Mouse (Mus musculus) heart, postnatal 36 days (tissue): Measurements from ENCODE around the gene Nes. TPM values are rescaled to one million over a fixed set of nuclear protein-coding genes. Genes with fewer than 3 reads are reported as not detected.

Source experiments
- DNase-seq, 2 experiments: peaks; one replicate each; pipeline ENCODE4 v3.0.0; 2021 to 2022
- intact Hi-C: fragments of 180-260 bp; cut with DNase I; formaldehyde crosslinking; loops from one replicate; pipeline ENCODE4 v1.15.1; 2025
- total RNA-seq, 2 experiments: library from RNA; stranded (reverse); gene quantifications; 2 replicates each; pipeline ENCODE4 v1.2.3; 2021

Gene Nes
- total RNA-seq, 2 experiments from 2014 or later, result 18.7 to 22.7 TPM

DNA sequence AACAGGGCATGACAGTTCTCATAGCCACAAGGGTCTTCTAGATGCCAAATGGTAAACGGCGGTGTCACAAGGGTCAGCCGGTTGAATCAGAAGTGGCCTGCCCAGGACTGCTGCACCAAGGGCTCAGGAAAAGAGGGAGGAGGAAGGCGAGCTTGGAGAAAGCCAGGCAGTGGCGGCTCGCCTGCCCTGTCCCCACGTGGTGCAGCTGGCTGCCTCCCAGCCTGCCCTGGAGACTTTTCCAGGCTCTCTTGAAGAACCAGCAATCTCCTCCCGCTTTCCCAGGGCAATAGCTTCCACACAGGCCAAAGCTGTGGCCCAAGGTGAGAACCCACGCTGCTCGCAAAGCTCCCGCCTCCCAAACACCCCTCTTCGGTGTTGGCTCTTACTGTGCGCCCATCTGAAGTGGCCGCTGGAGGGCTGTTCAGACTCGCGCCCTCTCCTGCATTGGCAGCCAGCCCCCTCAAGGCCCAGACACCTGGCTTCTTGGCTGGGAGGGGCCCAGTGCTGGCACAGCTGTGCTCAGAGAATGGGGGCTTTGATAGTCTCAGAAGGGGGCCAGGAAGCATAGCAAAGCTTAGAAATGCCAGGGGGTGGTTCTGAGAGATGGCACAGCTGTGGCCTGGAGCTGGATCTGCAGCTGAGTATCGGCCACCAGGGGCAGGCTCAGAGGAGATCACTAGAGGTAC, 31.6 kb downstream of the Nes start:
- no peak for DNase-seq
- intact Hi-C loops, result no loop called here

DNA sequence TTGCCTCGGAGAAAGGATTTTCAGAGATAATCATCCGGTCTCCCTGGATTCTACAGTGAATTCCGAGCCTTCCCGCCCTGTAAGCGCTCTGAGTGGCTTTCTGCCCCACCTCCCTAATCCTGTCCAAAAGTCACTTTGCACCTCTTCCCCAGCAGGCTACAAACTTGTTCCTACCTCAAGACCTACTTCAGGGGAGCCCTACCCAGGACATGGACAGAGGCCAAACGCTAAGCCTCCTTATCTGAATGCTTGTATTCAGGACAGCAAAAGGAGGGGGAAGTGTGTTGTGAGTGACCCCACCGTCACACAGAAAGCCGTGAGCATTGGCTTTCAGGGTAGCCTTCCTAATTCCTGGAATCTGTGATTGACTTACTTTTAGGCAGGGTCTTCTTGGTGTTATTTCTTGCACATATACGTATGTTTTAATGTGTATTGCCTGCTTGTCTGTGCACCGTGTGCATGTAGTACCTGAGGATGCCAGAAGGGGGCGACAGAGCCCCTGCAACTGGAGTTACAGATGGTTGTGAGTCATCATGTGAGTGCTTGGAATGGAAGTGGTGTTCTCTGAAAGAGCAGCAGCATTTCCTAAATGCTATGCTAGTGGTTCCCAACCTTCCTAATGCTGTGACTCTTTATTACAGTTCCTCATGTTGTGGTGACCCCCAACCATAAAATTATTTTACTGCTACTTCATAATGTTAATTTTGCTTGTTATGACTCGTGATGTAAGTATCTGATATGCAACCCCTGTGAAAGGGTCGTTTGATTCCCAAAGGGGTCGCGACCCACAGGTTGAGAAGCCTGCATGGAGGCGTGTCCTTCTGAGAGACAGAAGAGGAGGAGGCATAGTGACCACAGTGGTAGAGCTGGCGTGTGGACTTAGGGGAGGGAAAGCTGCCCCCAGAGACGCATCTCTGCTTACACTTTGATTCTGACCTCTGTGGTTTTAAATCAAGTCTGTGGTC, 35.2 kb downstream of the Nes start:
- no peak for DNase-seq
- intact Hi-C loops, result loop anchor here (5.0 kb wide), 1 partner anchor 236 kb away; no protein-coding TSS in a partner anchor

DNA sequence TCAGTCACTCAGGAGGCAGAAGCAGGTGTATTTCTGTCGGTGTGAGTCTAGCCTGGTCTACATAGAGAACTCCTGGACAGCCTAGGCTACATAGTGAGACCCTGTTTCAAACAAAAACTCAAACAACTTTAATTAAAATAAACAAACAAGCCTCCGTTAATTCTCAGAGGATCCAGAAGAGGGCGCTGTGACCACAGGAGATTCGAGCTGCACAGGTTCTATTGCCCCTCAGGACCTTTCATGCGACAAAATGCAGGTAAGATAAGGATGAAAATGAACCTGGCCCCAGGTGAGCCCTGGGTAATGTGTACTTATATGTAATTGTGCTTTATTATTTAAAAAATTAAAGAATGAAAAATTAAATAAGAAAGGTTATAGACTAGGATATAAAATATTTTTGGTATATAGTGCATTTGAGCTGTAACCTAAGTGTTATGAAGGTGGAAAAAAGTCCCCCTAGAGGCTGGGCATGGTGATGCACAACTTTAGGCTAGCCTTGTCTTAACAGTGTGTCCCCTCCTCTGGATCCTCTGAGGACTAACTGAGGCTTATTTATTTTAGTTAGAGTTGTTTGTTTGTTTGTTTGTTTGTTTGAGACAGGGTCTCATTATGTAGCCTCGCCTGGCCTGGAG, 39.9 kb downstream of the Nes start:
- intact Hi-C loops, result loop anchor here (1.0 kb wide), 1 partner anchor 62 kb away; no protein-coding TSS in a partner anchor
- no peak for DNase-seq

DNA sequence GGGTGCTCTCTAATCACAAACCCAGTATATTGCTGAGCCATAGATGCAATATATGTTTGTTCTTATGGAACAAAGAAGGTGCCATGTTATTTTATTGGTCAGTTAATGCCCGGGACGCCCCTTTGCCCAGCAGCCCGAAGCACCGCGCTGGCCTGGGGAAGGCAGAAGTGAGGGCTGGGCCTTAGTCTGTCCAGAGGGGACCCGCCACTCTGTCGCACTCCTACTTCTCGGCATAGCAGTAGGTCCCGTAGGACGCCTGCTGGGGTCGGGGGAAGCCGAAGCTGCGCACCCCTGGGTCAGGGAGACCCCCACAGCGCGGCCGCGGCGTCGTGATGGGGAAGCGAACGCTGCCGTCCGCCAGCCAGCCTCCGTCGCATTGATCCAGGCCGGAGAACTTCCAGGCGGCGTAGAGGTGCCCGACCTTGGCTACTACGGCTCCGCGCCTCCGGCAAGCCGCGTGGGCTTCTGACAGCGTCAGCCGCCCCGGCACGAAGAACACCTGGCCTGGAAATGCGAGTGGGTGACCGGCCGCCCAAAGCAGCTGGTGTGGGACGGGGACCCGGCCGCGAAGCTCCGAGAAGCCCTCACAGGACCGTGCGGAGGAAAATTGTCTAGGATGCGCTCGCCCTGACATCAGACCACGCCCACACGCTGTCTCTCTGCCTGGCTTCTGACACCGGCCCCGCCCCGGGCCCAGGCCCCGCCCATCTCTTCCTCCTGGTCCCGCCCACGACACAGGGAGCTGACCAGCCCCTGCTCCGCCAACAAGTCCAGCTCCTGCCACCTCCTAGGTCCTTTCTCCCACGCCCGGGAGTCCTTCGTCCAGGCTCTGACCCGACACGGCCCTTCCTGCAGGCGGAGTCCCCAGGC, 51.7 kb downstream of the Nes start:
- intact Hi-C loops, result loop anchor here (2.0 kb wide), 2 partner anchors 16 to 36 kb away; partner anchors contain the start of gene Naxe
- DNase-seq, result peak; percentile 85 to 86

DNA sequence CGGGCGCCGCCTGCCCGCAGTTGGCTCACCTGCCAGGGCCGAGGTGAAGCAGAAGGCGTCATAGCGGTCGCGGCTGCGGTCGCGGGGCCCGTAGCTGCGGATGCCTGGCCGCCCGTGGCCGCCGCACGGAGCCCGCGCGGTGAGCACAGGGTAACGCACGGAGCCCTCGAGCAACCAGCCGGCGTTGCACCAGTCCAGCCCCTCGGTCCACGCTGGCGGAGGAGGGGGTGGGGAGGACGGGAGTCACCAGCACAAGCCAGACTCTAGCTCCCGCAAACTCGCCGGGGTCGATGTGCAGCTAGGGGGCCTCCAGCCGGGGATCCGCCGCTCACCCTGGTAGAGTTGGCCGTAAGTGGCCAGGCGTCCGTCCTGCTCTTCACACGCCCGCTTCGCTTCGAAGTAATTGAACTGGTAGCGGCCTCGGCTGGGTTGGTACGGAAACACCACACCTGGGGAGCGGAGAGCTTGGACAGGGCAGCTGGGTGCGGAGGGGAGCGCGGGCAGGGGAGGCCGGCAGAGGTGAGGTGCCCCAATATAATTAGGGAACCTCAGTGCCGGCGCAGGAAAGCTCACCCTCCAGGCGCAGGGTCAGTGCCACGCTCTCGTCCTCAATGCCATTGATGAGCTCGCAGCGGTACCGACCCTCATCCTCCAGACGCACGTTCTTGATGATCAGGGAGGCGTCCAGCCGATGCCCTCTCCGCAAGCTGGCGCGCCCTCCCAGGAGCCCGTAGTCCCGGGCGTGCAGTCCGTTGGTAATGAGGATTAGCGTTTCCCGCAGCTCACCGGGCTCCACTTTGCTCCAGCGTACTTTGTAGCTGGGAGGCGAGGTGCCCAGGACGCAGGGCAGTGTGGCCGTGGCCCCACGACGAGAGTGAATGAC, 52.6 kb downstream of the Nes start:
- no peak for DNase-seq
- intact Hi-C loops, result loop anchor here (2.0 kb wide), 2 partner anchors 15 to 35 kb away; partner anchors contain the start of gene Naxe

DNA sequence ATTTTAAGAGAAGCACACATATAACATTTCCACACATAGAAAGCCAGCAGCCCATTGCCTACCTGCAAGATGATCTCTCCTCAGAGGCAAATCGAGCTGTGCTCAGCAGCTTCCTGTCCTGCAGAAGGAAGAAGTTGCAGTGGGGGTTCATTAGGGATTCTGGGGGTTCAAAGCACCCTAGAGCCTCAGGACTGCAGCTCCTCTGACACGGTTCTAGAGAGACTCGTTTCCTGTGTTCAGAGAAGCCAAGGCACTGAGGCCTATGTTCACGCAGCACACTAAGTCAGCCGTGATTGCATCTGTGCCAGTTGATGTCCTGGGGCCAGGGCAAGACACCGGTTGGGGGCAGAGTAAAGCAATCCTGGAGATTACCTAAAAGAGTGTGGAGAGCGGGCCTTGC, 55.9 kb downstream of the Nes start:
- intact Hi-C loops, result loop anchor here (5.0 kb wide), 1 partner anchor 45 kb away; no protein-coding TSS in a partner anchor
- no peak for DNase-seq

DNA sequence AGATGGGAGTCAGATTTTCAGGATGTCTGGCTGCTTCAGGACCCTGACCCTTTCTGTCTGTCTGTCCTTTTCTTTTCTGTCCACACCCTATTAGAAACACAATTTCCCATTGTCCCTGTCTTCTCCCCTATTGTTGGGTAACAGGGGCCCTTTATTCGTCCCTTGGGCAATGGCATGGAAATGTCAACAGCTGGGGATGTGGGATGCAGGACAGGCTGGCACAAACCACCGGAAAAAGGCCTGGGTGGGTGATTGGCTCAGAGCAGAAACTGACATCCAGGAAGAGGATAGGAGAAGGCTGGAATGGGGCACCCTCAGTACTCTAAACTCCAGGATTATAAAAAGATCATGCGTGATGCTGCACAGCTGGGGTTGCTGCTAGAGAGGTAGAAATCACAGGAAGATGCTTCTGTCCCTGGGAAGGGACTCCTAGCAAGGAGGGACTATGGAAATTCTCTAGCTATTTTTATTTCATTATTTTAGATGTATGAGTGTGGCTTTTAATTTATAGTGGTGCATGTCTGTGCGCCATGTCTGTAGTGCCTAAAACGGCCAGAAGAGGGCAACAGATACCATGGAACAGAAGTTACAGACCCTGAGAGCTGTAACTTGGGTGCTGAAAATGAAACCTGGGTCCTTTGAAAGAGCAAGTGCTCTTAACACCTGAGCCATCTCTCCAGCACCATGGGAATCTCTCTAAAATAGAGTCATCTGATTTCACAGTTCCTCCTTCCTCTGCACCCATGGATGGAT, 56.7 kb downstream of the Nes start, which contains the start of gene Hapln2:
TSS of gene Hapln2 (minus strand) at position 150 of the 753 bp plus-strand sequence.
- peak in 1 of 2 experiments; percentile 20 for DNase-seq
- intact Hi-C loops, result loop anchor here (5.0 kb wide), 1 partner anchor 45 kb away; no protein-coding TSS in a partner anchor

Other genes with a start within 250 kb of the Nes start
- under 1 TPM; 0.14 to 0.28 TPM for gene Lrrc71, start 222.5 kb upstream of the Nes start, total RNA-seq
- gene Ntrk1, start 175.9 kb upstream of the Nes start, total RNA-seq, result under 1 TPM; 0.16 to 0.19 TPM
- under 1 TPM in 1 of 2 experiments, not detected in 1; 0.08 TPM for gene Insrr, start 174.1 kb upstream of the Nes start, total RNA-seq
- 10 to 100 TPM; 19.5 to 22.5 TPM for gene Pear1, start 146.8 kb upstream of the Nes start, total RNA-seq
- gene Sh2d2a, start 124.3 kb upstream of the Nes start, total RNA-seq, result under 1 TPM in 1 of 2 experiments, not detected in 1; 0.08 TPM
- gene Prcc, start 85.5 kb upstream of the Nes start, total RNA-seq, result 10 to 100 TPM; 47.5 to 51.6 TPM
- 100 to 1,000 TPM; 106 to 115 TPM for gene Hdgf, start 64.8 kb upstream of the Nes start, total RNA-seq
- 10 to 100 TPM; 69.5 to 75.1 TPM for gene Mrpl24, start 51.6 kb upstream of the Nes start, total RNA-seq
- gene Isg20l2, start 40.8 kb upstream of the Nes start, total RNA-seq, result 10 to 100 TPM; 10.2 to 12.3 TPM
- gene Rrnad1, start 40.4 kb upstream of the Nes start, total RNA-seq, result 1 to 10 TPM; 4.8 to 5.2 TPM
- not detected for gene Crabp2, start 22.4 kb upstream of the Nes start, total RNA-seq
- gene Bcan, start 29.2 kb downstream of the Nes start, total RNA-seq, result under 1 TPM in 1 of 2 experiments, not detected in 1; 0.19 TPM
- gene Hapln2, start 56.5 kb downstream of the Nes start, total RNA-seq, result not detected
- gene Gpatch4, start 72.0 kb downstream of the Nes start, total RNA-seq, result 10 to 100 TPM in 1 of 2 experiments, 1 to 10 TPM in 1; 8.2 to 10.3 TPM
- 10 to 100 TPM; 73.9 to 75.5 TPM for gene Naxe, start 87.4 kb downstream of the Nes start, total RNA-seq
- not detected for gene Ttc24, start 107.2 kb downstream of the Nes start, total RNA-seq
- under 1 TPM; 0.76 to 0.94 TPM for gene Iqgap3, start 110.9 kb downstream of the Nes start, total RNA-seq
- 100 to 1,000 TPM; 123 to 138 TPM for gene Mef2d, start 171.3 kb downstream of the Nes start, total RNA-seq